Mouse (Mus musculus) frontal cortex, postnatal 10 days (tissue): ENCODE results near the gene Yipf4.

ENCODE experiments used
- DNase-seq, 2 experiments: peaks; one replicate each; pipeline ENCODE4 v3.0.0; 2022; ENCODE audit warnings: low spot score in 2 of 2, mixed read lengths in 1 of 2

The Yipf4 gene

DNA sequence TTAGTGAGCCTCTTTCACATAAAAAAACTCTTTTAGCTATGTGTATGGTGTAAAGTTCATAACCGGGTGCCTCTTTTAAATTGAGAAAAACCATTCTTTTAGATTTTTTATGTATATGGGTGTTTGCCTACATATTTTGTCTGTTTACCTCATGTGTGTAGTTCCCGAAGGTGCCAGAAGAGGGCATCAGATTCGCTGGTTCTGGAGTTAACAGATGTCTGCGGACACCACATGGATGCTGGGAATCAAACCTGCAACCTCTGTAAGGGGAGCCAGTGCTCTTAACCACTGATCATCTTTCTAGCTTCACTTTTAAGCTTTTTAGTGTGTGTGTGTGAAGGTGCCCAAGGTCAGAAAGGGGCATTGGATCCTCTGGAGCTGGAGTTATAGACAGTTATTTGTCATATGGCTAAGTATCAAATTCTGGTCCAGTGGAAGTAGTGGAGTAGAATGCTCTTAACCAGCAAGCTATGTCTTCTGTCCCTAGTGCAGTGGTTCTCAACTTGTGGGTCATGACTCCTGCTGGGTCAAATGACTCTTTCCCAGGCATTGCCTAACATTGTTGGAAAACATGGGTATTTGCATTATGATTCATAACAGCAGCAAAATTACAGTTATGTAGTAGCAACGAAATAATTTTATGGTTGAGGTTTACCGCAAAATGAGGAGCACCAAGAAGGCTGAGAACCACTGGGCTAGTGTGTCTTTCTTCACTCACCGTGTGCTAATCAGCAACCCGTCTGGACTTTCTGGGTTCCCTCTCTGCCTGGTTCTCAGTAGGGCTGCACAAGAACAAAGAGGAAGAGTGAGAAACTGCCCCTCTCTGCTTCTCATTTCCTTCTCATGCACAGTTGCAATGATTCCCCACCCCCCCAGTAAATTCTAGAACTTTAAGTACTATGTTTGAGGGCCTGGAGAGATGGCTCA lies 33.8 kb downstream of the Yipf4 start:
- DNase-seq, result no peak

- DNase-seq, result no peak
Observed at GRCm38 (mm10) chr17:74526117-74526516, 36.8 kb downstream of the Yipf4 start.

DNA sequence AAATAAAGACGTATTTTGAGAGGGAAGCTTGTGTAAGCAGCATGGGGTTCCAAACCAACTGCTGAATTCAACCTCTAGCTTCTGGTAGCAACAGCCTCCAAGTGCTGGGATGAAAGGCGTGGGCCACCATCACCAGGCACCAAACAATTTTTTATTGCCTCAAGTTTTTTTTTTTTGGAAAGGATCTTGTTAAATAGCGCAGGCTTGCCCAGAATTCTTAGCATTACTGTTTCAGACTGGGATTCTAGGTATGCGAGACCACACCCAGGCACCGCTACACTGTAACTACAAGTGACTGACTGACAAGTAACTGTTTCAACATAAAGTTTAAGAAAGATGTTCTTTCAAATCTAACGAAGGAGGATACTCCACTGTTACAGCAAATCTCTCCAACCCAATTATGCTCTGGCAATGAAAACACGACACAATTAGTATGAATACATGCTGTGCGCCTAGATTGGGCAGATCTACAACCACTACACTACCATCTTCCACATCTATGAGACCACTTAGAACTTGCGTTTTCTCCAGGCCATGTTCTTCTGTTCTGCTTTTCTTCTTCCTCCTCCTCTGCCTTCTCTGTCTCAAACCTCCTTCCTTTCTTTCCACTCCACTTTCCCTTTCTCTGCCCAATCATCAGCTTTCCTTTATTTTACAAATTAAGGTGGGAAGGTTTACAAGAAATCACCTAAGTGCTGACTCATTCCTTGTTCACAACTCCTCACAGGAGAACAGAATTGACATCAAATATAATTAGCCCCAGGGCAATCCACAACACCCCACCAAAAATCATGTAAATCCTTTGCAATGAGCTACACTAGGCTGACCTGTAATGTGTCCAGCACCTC lies 37.7 kb downstream of the Yipf4 start:
- DNase-seq, result no peak

- DNase-seq, result peak; percentile 100
Observed at GRCm38 (mm10) chr17:74527729-74528607, 38.7 kb downstream of the Yipf4 start, which contains the start of gene Birc6. Birc6 (plus strand) TSS chr17:74528295.

GRCm38 (mm10) chr17:74528648-74529532 lies 39.6 kb downstream of the Yipf4 start:
- peak in 1 of 2 experiments; percentile 34 for DNase-seq

DNA sequence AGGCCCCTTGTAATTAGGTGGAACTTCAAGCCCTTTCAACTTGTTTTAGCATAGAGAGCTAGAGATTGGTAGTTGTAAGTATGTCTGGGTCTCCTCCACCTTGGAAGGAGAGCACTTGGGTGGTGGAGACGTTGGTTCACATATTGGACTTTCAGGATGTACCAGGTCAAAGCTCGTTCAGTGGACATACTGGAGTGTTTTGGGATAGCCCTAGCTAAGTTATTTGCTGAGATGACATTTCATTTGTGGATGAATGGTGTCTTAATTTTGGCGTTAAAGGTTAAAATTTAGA lies 40.2 kb downstream of the Yipf4 start:
- DNase-seq, result no peak

DNA sequence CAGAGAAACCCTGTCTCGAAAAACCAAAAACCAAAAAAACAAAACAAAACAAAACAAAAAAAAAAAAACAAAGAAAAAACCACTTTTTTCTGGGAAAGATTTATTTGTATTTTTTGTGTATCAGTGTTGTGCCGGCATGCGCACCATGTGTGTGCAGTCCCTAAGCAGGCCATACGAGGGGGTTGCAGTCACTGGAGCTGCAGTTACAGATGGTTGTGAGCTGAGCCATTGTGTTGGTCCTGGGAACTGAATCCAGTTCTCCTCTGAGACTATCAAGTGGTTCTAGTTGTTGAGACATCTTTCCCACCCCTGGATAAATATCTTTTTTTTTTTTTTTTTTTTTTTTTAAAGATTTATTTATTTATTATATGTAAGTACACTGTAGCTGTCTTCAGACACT lies 45.7 kb downstream of the Yipf4 start:
- no peak for DNase-seq

GRCm38 (mm10) chr17:74537526-74537925 lies 48.2 kb downstream of the Yipf4 start:
- no peak for DNase-seq

- no peak for DNase-seq
Observed at GRCm38 (mm10) chr17:74543615-74544014, 54.3 kb downstream of the Yipf4 start.
